Mouse (Mus musculus) v-Abl transformed pro-B cells (cell line): ENCODE measurements around the gene Vmn2r25.
"Not testable (repeated sequence)": the region's sequence is repeated elsewhere in the genome, so short reads cannot be mapped to it uniquely, and the experiment has no call there.

Experiments used
- in situ Hi-C, 2 experiments: fragments of 400-800 bp; cut with MboI; formaldehyde crosslinking; loops; one replicate each; pipeline ENCODE4 v1.15.1; 2025; ENCODE audit not compliant: unreplicated experiment in 2 of 2

Vmn2r25 gene

DNA sequence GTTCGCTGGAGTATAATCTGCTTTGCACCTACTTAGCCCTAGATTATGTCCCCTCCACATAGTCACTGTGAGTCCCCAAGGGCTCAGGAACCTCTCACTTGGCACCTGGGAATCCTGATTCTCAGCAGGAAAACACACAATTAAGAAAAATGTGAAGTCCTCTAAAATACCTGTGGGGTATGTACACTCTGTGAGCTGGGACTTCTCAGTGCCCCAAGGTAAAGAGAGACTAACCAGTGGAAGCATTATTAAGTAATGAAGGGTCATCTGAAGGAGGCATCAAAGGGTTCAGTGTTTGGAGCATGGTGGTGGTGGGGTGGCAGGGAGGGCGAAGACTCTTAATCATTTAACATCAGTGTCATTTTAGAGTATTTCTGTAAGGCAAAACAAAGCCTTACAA, at the start of gene Vmn2r25:
TSS of gene Vmn2r25 (minus strand) at position 101 of the 400 bp plus-strand sequence.
- in situ Hi-C loops: not testable (repeated sequence)

DNA sequence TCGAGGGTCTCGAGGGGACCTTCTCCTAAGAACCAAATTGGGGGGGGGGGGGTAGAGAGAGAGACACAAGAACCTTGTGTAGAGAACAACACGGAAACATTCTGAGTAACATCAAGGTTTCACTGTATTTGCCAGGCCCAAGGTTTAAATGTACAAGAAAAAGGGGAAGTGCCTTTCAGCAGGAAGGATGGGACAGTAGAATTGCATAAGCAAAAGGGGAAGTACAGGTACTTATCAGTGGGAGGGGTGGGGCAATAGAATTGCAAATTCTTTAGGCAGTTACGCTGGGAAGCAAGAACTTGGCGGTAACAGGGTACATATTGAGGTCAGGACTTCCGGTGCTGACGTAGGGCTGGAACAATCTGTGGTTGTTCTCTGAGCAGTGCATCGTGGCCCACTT, 33.3 kb downstream of the Vmn2r25 start:
- in situ Hi-C loops: no loop called here

DNA sequence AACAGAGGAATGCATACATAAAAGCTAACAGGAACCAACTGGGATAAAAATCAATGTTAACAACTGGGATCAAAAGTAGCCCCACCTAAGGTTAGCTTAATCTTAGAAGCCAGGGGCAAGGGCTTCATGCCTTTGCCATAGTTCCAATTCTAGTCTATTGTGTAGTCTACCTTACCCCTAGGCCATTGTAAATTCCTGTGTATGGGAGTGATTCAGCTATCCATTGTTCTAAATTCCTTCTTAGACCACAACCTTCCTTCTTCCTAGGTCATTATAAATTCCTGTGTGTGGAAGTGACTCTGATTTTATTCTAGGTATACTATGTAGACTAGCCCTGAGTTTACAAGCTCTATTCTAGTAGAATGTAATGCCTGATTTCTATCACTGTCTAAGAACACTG, 43.0 kb downstream of the Vmn2r25 start:
- in situ Hi-C loops: not testable (repeated sequence)

DNA sequence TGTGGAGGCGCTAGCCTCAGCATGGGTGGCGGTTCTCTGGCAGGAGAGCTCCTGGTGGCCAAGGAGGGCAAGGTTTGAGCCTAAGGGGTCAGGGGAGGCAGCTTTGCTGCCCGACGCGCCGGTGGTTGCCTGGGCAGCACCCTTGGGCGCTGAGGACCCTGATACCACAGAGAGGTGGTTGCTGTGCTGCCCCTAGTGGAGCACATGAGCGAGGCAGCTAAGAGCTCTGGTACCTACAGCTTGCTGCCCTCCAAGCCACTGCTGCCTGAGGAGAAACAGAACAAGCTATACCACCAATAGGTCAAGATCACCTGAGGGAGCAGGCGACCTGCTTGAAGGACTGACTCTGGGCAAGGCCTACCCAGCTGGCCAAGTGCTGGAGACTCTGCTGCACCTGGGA, 59.5 kb downstream of the Vmn2r25 start:
- in situ Hi-C loops: no loop called here

DNA sequence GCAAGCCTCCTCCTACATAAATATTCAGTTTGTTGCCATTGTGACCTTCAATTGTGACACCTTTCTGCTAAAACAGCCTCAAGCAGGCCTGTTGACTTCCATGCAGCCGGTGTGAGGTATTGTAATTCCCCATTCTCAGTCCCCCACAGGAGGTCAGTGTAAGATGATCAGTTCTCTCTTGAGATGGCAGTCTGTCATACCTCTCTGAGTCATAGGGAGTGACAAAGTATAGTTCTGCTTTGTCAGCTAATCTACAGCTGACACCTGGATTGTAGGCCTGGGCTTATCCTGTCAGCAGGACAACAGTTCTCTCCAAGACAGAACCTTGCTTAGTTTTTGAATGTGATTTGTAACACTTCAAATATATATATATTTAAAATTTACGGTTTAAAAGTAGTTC, 68.4 kb downstream of the Vmn2r25 start:
- in situ Hi-C loops: no loop called here

DNA sequence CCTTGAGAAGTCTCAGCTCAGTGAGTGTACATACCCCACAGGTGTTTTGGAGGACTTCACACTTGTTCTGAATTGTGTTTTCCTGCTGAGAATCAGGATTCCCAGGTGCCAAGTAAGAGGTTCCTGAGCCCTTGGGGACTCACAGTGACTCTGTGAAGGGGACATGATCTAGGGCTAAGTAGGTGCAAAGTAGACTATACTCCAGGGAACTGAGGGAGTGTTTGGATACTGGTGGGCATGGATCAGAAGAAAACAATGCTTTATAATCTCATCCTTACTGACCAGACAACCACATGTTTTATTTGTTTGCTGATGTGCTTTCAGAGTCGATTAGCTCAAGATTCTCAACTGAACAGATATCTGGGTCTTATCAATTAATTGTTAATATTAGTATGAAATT, 74.7 kb downstream of the Vmn2r25 start, which contains the start of gene Vmn2r24:
TSS of gene Vmn2r24 (plus strand) at position 301 of the 400 bp plus-strand sequence.
- in situ Hi-C loops: no loop called here
